Mouse (Mus musculus): ENCODE data around the gene Pck2. TPM values are rescaled to one million over a fixed set of nuclear protein-coding genes. Genes with fewer than 3 reads are reported as not detected.

The Pck2 gene
- total RNA-seq, 2 experiments from 2014 or later: 89.7 to 112 TPM

DNA sequence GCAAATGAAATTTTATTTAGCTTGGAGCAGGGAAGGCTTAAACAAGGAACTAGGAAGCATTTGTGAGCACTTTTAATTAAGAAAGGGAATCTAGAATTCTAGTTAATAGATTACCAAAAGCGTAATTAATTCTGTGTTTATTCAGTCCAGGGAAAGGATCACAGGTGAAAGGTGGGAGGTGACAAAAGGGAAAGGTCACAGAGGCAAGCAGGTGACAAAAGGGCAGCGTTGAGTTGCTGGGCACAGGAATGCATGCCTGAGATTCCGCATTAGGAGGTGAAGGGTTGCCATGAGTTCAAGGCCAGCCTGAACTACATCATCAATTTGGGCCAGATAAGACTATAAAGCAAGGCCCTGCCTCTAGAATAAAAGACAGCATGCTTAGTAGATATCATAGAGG lies 27.4 kb downstream of the Pck2 start:
- ATAC-seq (replicated peaks; ENCODE audit: low FRiP score, poor library complexity, severe bottlenecking): no peak

DNA sequence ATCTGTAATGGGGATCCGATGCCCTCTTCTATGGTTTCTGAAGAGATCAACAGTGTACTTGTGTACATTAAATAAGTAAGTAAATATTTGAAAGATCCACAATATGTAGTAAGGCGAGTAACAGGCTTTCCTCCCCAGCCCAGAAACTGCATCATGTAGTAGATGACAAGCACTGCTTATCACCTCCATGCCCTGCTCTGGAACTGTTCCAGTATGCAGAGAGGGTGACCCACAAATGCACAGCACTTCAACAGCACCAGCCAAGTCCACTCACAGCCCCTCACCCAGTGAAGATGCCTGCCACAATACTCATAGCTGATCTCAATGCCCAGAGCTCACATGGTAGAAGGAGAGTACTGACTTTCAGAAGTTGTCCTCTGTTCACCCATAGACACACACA lies 30.5 kb downstream of the Pck2 start:
- ATAC-seq (replicated peaks; ENCODE audit: low FRiP score, poor library complexity, severe bottlenecking): no peak

DNA sequence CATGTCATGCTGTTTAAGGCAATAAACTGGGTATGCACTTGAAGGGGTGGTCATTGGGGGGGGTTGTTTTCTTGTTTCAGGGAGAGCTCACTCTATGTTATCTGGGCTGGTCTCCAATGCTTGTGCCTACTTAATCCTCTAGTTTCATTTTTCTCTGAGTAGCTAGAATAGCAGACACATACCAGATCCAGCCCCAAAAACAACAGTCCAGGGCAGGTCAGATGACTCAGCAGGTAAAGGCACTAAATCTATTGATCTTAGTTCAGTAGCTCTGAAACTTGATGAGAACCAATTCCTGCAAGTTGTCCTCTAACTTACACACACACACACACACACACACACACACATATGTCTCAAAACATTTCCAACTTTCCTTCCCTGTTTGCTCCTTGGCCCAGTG lies 31.7 kb downstream of the Pck2 start:
- no peak for ATAC-seq (replicated peaks; ENCODE audit: low FRiP score, poor library complexity, severe bottlenecking)

DNA sequence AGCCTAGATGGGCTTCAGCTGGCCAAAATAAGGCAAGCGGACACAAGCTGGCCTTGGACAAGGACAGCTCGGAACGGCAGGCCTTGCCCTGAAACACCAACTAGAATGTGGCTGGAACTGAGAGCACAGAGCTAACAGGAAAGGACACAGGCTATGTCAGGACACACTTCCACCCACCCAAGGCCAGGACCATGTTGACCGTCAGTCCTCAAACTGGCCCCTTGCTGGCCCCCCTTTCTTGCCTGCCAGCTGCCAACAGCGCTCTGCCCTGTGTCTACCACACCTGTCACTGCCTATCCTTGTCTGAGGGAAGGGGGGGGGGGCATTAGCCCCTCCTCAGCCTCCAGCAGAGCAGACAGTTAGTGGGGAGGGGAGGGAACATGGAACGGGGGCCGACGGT lies 35.2 kb downstream of the Pck2 start, which contains the start of gene Fitm1:
TSS of gene Fitm1 (plus strand) at position 316 of the 400 bp plus-strand sequence.
- no peak for ATAC-seq (replicated peaks; ENCODE audit: low FRiP score, poor library complexity, severe bottlenecking)

DNA sequence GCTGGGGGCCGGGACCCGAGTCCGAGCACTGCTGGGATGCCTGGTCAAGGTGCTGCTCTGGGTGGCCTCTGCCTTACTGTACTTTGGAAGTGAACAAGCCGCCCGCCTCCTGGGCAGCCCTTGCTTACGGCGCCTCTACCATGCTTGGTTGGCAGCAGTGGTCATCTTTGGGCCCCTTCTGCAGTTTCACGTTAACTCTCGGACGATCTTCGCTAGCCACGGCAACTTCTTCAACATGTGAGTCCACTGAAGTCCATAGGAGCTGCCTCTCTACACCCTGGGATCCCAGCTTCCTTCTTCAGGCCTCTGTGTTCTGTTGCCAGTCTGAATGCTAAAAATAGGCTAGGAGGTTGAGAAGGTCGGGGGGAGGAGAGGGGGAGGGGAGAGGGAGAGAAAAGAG lies 35.6 kb downstream of the Pck2 start:
- ATAC-seq (replicated peaks; ENCODE audit: low FRiP score, poor library complexity, severe bottlenecking): no peak

DNA sequence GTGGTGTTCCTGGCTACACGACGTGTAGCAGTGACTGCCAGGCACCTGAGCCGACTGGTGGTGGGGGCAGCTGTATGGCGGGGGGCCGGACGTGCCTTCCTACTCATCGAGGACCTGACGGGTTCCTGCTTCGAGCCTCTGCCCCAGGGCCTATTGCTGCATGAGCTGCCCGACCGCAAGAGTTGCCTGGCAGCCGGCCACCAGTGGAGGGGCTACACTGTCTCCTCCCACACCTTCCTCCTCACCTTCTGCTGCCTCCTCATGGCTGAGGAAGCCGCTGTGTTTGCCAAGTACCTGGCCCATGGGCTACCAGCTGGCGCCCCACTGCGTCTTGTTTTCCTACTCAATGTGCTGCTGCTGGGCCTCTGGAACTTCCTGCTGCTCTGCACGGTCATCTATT lies 36.3 kb downstream of the Pck2 start:
- ATAC-seq (replicated peaks; ENCODE audit: low FRiP score, poor library complexity, severe bottlenecking): no peak

DNA sequence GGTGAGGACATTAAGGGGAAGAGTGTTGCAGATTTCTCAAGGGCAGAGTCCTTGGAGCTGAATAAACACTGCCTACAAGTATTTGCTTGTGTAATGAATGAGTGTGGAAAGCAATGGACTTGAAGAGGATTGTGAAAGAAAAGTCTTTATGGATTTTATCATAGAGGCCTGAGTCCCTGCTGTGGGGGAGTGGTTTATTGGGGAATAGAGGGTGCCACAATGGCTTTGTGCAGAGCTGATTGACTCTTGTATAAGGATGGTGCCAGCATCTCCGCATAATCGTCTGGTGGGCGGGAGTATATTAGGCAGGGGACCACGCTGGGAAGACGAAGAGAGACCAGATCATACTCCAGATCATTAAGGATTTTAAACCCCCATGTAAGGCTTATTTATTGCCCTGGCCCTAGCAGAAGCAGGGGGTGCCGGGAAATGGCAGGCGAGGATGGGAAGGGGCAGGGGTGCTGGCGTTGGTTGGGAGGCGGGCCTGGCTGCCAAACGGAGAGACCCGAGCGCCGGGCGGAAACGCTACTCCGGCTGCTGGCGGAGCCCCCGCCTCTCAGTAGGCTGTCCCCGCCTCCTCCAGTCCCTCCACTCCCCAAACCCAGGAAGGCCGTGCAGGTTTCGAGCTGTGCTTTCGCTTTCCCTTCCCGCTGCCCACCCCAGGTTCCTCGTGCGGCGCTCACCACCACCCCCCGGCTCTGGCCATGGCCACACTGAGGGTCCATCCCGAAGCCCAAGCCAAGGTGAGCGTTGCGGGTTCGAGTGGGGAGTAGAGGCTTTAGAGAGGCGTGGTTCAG lies 38.0 kb downstream of the Pck2 start, which contains the start of gene Psme1:
TSS of gene Psme1 (plus strand) at position 253 of the 797 bp plus-strand sequence.
- ATAC-seq (replicated peaks; ENCODE audit: low FRiP score, poor library complexity, severe bottlenecking): peak; percentile 71

DNA sequence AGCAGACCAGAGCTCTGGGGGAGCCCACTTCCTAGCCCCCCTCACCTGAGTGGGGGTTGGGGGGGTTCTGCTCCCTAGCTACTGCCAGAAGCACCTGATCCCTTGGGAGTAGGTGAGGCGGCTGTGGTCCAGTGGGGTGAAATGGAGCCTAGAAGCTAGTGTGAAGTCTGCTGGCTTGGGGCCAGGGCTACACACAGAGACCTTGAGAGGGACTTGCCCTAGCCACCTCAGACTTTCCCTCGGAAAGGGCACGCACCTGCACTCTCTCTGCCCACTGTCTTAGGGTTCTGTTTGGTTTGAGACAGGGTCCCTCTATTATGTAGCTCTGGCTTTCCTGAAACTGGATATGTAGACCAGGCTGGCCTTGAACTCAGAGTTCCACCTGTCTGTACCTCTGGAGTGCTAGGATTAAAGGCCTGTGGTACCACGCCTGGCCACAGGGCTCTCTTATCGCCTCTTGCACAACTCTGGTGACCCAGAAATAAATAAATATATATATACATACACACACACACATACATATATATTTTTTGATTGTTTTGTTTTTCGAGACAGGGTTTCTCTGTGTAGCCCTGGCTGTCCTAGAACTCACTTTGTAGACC lies 38.7 kb downstream of the Pck2 start:
- peak; percentile 61 for ATAC-seq (replicated peaks; ENCODE audit: low FRiP score, poor library complexity, severe bottlenecking)

DNA sequence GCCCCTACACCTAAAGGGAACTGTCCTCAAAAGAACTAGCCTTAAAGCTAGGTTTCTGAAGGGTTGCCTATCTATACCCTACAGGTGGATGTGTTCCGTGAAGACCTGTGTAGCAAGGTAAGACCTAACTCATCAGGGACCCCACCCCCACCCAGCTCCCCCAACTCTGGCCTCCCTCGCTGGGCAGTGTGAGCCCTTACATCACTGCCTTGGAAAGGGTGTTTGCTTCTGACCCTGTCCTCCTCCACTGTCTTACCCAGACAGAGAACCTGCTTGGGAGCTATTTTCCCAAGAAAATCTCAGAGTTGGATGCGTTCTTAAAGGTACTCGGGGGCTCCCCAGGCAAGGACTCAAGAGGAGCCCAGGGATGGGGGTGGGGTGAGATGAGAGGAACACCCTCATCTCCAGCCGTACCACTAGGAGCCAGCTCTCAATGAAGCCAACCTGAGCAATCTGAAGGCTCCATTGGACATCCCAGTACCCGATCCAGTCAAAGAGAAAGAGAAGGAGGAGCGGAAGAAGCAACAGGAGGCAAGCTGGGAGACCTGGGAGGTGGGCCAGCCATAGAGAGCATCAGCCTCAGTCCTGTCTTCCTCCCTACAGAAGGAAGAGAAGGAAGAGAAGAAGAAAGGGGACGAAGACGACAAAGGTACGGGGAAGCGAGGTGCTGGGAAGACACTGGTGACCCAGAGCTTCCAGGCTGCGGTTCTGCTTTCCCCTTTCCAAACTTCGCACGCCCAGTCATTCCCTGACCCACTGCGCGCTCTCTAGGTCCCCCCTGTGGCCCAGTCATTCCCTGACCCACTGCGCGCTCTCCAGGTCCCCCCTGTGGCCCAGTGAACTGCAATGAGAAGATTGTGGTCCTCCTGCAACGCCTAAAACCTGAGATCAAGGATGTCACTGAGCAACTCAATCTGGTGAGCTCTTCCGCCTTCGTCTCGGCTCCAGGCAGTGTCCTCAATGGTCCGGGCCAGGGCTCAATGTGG lies 39.7 kb downstream of the Pck2 start:
- no peak for ATAC-seq (replicated peaks; ENCODE audit: low FRiP score, poor library complexity, severe bottlenecking)

DNA sequence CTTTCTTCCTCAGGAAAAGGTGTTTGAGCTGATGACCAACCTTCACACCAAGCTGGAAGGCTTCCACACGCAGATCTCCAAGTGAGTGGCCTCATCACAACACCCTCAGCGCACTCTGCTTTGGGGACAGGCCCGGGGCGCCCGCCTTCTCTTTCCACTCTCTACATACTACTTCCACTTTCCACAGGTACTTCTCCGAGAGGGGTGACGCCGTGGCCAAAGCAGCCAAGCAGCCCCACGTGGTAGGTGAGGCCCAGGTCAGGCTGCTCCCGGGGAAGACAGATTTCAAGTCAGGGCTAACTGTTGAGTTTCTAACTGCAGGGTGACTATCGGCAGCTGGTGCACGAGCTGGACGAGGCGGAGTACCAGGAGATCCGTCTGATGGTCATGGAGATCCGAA lies 40.7 kb downstream of the Pck2 start:
- ATAC-seq (replicated peaks; ENCODE audit: low FRiP score, poor library complexity, severe bottlenecking): no peak

DNA sequence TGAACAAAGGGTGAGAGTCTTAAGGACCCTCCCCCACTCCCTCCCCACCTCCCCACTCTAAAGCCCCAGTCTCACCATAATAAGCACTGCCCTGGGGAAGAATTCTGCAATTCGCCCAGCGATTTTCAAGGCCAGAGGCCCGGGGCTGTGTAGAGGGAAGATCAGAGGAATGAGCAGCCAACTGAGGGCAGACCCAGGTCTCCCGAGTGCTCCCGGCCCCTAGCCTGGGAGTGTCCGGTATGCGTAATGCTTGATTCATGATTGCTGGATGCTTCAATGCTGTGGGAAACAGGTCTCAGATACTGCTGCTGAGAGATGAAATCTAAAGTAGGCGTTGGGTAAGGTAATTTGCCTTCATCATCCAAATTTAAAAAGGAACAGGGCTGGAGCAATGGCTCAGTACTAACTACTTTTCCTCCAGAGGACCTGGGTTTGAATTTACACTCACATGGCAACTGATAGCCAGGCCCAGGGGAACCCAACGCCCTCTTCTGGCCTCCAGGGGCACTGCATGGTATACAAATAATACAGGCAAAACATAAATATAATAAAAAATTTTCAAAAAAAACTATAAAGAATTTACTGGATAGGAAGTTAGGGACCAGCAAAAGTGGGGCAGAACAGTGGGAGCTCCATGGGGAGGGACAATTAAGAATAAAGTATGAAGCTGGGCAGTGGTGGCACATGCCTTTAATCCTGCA lies 42.1 kb downstream of the Pck2 start:
- no peak for ATAC-seq (replicated peaks; ENCODE audit: low FRiP score, poor library complexity, severe bottlenecking)

DNA sequence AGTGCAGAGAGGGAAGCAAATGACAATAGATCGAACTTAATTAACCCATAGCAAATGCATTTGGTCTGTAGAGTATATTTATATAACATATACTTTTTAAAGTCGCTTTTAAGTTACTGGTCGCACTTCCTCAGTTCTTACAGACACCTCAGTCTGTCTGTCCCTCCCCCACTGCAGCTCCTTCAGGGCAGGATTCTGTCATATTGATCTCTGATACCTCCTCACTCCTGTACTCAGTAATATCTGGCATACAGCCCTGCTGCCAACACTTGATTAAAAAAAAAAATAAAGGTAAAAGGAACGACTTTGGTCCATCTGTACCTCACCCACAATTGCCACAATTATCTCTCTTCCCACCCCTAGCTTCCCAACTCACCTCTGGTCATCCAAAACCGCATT lies 44.2 kb downstream of the Pck2 start:
- ATAC-seq (replicated peaks; ENCODE audit: low FRiP score, poor library complexity, severe bottlenecking): no peak

DNA sequence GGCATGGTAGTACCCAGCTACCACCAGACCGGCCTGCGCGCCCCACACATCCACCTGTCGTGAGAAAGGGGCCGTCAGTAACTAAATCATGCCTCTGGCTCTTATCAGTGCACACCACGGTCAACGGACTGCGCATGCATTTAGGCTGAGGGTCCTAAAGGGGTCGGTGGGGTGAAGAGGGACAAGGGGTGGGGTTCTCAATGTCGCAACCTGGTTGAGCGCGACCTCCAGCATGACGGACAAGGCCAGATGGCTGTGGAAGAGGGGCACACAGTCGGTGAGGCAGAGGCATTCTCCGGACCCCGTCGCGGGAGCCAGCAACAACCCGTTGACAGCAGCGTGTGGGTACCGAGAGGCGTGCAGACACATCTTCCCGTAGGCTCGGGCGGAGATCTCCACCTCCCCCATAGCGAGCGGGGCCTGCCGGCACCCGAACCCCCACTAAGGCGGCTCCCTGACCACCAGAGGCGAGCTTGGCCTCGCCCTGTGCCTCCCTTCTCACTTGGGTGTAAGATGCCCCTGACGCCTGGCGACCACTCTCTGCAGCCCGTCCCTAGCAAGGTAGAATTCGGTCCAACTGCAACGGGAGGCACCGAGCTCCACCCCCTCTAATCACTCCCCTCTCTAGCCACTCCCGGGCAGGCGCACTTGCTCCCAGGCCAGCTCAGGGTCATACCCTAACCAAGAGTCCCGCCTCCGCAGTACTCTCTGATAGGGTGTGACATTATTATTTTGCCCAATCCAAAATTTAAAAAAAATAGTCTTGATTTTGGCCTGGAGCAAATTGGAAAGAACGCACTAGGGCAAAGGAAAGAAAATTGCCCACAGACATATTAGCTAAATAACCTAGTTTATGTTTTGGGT lies 44.9 kb downstream of the Pck2 start, which contains the start of gene Emc9:
TSS of gene Emc9 (minus strand) at position 601 of the 864 bp plus-strand sequence.
- ATAC-seq (replicated peaks; ENCODE audit: low FRiP score, poor library complexity, severe bottlenecking): peak; percentile 85

DNA sequence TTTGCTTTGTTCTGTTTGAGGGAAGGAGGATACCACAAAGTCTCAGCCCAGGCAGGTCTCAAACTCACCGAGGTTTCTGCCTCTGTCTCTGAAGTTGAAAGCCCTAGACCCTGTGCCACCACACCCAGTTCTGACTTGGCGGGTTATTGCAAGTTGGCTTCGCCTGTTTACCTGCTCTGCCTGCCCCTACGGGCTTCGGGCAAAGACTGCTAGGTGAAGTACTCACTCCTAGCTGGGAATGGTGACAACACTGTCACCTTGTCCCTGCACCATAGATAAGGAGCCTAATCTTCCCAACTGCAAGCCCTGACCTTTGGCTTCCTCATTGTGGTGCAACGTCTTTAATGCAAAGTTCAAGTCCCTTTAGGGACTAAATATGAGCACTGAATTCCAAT lies 45.5 kb downstream of the Pck2 start:
- peak; percentile 50 for ATAC-seq (replicated peaks; ENCODE audit: low FRiP score, poor library complexity, severe bottlenecking)

DNA sequence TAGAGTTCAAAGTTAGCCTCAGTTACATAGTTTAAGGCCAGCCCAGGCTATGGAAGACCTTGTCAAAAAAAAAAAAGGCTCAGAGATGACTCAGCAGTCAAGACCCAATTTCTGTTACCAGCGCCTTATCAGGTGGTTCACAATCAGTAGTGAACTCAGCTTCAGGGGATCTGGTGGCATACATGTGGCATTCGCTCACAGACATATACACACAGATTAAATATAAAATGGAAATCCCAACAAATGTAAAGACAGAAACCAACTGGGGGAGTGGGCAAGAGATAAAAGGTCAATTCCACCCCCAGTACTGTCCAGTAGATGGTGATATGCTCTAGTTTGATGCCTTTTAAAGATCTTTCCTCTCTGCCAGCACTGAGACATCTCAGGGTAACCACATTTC lies 46.1 kb downstream of the Pck2 start:
- ATAC-seq (replicated peaks; ENCODE audit: low FRiP score, poor library complexity, severe bottlenecking): peak; percentile 48

DNA sequence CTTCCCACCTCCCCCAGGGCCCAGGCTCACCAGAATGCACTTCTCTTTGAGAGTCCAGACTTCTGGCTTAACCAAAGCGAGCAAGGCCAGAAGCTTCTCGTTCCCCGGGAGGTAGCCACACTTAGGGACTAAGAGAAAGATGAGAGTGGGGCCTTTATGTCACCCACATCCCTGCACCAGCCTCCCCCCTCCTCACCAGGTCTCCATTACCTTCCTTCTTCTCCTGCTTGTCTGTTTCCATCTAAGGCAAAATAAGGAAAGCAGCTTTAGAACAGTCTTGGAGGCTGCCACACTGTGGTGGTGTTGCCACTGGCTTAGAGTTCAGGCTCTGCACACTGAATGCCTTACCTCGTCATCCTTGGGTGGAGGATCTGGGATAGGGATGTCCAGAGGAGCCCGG lies 49.2 kb downstream of the Pck2 start:
- ATAC-seq (replicated peaks; ENCODE audit: low FRiP score, poor library complexity, severe bottlenecking): no peak

DNA sequence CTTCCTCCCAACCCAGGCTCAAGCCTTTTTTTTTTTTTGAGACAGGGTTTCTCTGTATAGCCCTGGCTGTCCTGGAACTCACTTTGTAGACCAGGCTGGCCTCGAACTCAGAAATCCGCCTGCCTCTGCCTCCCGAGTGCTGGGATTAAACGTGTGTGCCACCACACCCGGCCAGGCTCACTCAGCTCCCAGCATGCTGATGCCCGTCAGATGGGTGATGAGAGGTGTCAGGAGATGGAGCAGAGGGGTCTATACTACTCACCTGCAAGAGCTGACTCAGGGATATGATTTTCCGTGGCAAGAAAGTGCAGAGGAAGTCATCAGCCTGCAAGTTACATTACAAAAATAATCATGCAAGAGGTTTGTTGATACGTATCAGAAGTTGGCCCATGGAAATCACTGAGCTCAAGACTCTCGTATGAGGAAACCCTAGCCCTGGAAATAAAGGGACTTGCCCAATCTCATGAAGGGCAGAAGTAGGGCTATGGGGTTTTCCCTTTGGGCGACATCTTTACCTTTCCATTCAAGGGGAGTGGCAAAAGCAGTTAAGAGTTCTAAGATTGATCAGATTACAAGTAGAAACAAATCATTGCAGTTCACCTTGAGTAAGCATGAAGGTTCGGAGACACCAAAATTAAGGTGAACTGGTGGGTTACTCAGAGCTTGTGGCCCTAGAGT lies 49.8 kb downstream of the Pck2 start:
- no peak for ATAC-seq (replicated peaks; ENCODE audit: low FRiP score, poor library complexity, severe bottlenecking)

DNA sequence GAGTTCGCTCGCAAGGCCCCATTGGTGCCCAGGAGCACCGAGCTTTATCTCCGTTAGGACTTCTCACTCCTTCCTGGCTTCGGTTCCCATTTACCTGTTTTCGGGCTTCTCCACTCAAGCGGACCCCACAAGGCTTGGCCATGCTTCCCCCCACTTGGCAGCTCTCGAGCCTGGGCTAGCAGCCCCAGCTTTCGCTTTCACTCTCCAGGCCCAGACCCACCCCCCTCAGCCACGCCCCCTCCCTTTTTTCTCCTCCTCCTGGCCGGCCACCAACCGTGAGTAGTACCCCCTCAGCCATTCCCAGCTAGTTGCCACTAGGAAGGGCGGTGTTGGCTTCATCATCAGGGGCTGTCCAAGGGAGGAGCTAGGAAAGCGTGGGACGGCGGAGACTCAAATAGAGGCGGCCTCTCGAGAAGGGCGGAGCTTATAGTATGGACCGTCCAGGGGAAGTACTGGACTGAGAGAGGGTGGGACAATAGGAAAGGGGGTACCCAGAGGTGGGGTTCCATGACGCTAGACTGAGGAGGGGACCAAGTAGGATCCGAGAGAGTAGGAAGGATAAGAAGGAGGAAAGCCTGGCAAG lies 50.8 kb downstream of the Pck2 start, which contains the start of gene Psme2:
TSS of gene Psme2 (minus strand) at position 366 of the 583 bp plus-strand sequence.
- peak; percentile 79 for ATAC-seq (replicated peaks; ENCODE audit: low FRiP score, poor library complexity, severe bottlenecking)
